Mouse (Mus musculus) spleen, adult 2 months (tissue): ENCODE measurements around the gene Ptprh.

ENCODE experiments used
- CTCF ChIP-seq: fragments of 200-500 bp; IDR thresholded peaks from 2 replicates; pipeline ENCODE4 v1.5.1; 2011; ENCODE audit warnings: mild to moderate bottlenecking, inconsistent platforms; ENCODE audit not compliant: insufficient read depth, insufficient read length, insufficient replicate concordance; ENCODE audit errors: extremely low read depth
- POLR2A ChIP-seq: fragments of 200-500 bp; IDR thresholded peaks from 2 replicates; pipeline ENCODE4 v1.6.1; 2011; ENCODE audit warnings: low read depth, low read length, inconsistent platforms

DNA sequence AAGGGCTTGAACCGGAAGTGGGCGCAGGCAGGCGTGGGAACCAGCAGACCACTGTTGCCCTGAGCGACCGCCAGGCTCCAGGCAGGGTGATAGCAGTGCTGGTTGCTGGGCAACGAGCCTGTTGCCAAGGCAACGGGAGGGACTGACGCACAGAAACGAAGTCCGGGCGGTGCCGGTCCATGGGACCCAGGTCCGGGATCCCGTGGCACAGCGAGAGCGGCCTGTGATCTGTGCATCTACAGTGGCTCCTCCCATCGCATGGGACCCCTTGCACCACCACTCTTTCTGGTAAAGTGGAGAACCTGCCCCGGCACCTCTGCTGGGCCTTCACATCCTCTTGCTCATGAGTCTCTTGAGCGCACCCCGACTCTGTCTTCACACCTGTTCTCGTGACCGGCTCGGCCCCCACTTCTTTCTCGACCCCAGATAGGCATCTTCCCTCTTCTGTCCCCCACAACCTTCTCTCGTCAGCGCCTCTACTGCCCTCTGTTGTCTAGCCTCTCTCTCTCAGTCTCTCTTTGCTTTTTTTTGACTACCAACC, 57.2 kb downstream of the Ptprh start:
- TF ChIP-seq CTCF: no peak
- TF ChIP-seq POLR2A: no peak
